In the genomic region with DNA sequence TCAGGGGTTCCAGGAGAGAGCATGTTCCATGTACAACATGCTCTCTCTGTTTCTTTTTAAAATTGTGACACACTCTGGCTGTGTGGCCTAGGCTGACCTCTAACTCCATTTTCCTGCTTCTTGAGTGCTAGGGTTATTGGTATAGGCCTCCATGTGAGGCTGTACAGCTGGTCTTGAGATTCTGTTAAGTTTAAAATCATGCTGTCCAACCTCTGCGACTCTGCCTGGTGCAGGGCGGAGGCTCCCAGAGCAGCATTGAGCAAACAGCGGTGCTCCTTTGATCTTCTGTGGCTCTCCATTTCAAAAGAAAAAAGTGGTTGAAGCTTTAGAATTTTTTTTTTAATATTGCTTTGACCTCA, we compare ENCODE assay signal across 8 mouse cellular contexts.
DNase-seq lines count a peak whose midpoint lies in the region; ATAC-seq and TF ChIP-seq lines count a peak whose summit lies in the region.

No protein-coding gene starts in this region.

- peaks cover 76% of the 10 kb centered on the region for H3K4me1 ChIP-seq in kidney, embryonic 15.5 days
- H3K4me1 ChIP-seq in bone marrow, adult 2 months (ENCODE audit: control insufficient read depth, insufficient read depth, low read length): peaks cover 6% of the 10 kb centered on the region
- H3K4me1 ChIP-seq in hindbrain, embryonic 13.5 days (replicated peaks): peaks cover 67% of the 10 kb centered on the region
- H3K4me1 ChIP-seq in midbrain, embryonic 12.5 days: peaks cover 26% of the 10 kb centered on the region

- no peaks in the 10 kb centered on the region for H3K9me3 ChIP-seq in kidney, embryonic 15.5 days (replicated peaks)
- no peaks in the 10 kb centered on the region for H3K9me3 ChIP-seq in hindbrain, embryonic 13.5 days
- H3K9me3 ChIP-seq in midbrain, embryonic 12.5 days: no peaks in the 10 kb centered on the region

- DNase-seq in kidney, postnatal 25 days: no peak
- no peak for DNase-seq in layer of hippocampus, adult 9-11 months
- no peak for DNase-seq in cerebellum, postnatal 14 days
- DNase-seq in urinary bladder, adult 2 months (ENCODE audit: low spot score): no peak

- WGBS in kidney, embryonic 15.5 days: 19% methylated on average over 3 of the region's 3 CpGs
- WGBS in bone marrow, adult 2 months: 41% methylated on average over 3 of the region's 3 CpGs
- WGBS in hindbrain, embryonic 13.5 days: 67% methylated on average over 3 of the region's 3 CpGs
- WGBS in midbrain, embryonic 12.5 days: 51% methylated on average over 3 of the region's 3 CpGs

- TF ChIP-seq POLR2A in bone marrow, adult 2 months (IDR thresholded peaks at IDR 0.05; ENCODE audit: borderline replicate concordance, control insufficient read depth, low read depth, low read length): no peak

- H3K27me3 ChIP-seq in kidney, embryonic 15.5 days: no peaks in the 10 kb centered on the region
- H3K27me3 ChIP-seq in hindbrain, embryonic 13.5 days: no peaks in the 10 kb centered on the region
- H3K27me3 ChIP-seq in midbrain, embryonic 12.5 days: no peaks in the 10 kb centered on the region

- H3K27ac ChIP-seq in kidney, embryonic 15.5 days: peak overlapping the region; percentile 93
- H3K27ac ChIP-seq in bone marrow, adult 2 months (ENCODE audit: control insufficient read depth, insufficient read depth, low read depth, low read length, poor library complexity): peak overlapping the region; percentile 13; the same call in 1 of the 2 replicates
- peak overlapping the region; percentile 84 for H3K27ac ChIP-seq in hindbrain, embryonic 13.5 days
- H3K27ac ChIP-seq in midbrain, embryonic 12.5 days (replicated peaks): peak overlapping the region; percentile 70

- no peak for TF ChIP-seq CTCF in bone marrow, adult 2 months (IDR thresholded peaks at IDR 0.05; ENCODE audit: control insufficient read depth, insufficient read depth, low read length)

- 0 out of 2 replicates have a peak overlapping the region, but pooled peaks have one; percentile 4 for H3K9ac ChIP-seq in kidney, embryonic 15.5 days
- H3K9ac ChIP-seq in hindbrain, embryonic 13.5 days: peak overlapping the region; percentile 53
- no peak overlapping the region for H3K9ac ChIP-seq in midbrain, embryonic 12.5 days (replicated peaks)

- peaks cover 14% of the 10 kb centered on the region for H3K36me3 ChIP-seq in kidney, embryonic 15.5 days
- no peaks in the 10 kb centered on the region for H3K36me3 ChIP-seq in hindbrain, embryonic 13.5 days
- H3K36me3 ChIP-seq in midbrain, embryonic 12.5 days: 0 out of 2 replicates have a peak, but pooled peaks cover 5% of the 10 kb centered on the region

- H3K4me2 ChIP-seq in kidney, embryonic 15.5 days: peak overlapping the region; percentile 42
- 0 out of 2 replicates have a peak overlapping the region, but pooled peaks have one; percentile 21 for H3K4me2 ChIP-seq in hindbrain, embryonic 13.5 days
- no peak overlapping the region for H3K4me2 ChIP-seq in midbrain, embryonic 12.5 days (replicated peaks)

- no peak overlapping the region for H3K4me3 ChIP-seq in kidney, embryonic 15.5 days (replicated peaks)
- no peak overlapping the region for H3K4me3 ChIP-seq in bone marrow, adult 2 months (replicated peaks; ENCODE audit: control insufficient read depth, low read depth, low read length)
- H3K4me3 ChIP-seq in hindbrain, embryonic 13.5 days: no peak overlapping the region
- no peak overlapping the region for H3K4me3 ChIP-seq in midbrain, embryonic 12.5 days

- peak; percentile 67 for ATAC-seq in kidney, embryonic 15.5 days (replicated peaks; ENCODE audit: low FRiP score)
- ATAC-seq in hindbrain, embryonic 13.5 days (ENCODE audit: low FRiP score): no peak
- ATAC-seq in midbrain, embryonic 12.5 days (ENCODE audit: low FRiP score, low read depth): no peak

Comparison
In these comparisons a context has a peak if more than half of its experiments do, and no peak if none do; other contexts are left out.
1. H3K27ac ChIP-seq: peak in every context shown above with its lines; median percentile 93 in kidney, embryonic 15.5 days; 84 in hindbrain, embryonic 13.5 days; 70 in midbrain, embryonic 12.5 days; 13 in bone marrow, adult 2 months.